Mouse (Mus musculus) megakaryocyte-erythroid progenitor cell, adult 5 weeks (primary cell): ENCODE measurements around the gene Olfr93. TPM values are rescaled to one million over a fixed set of nuclear protein-coding genes. Genes with fewer than 3 reads are reported as not detected.

Source experiments
- polyA plus RNA-seq: library from polyadenylated mRNA; stranded (reverse); fragments of >175 nt; gene quantifications from 2 replicates; pipeline ENCODE4 v1.2.3, GENCODE M21; 2012

The Olfr93 gene
- polyA plus RNA-seq: not detected in 2 replicates

DNA sequence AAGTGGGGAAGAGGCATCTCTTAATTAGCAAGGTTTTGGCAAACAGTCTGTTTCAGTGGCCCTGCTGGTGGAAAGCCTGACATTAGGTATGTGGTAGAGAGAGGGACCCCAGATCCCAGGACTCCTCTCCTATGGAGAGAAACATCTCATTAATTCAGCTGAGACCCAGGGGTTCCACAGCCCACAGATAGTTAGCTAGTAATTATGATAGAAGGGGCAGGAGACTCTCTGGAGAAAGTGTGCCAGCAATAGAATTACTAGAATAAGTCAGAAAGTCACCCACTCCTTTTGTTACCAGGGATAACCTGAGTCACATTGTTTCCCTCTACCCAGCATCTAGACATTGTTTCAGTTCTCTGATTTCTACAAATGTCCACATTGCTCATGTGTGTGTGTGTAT is at the start of gene Olfr93:
TSS of gene Olfr93 (minus strand) at position 101 of the 400 bp plus-strand sequence.

DNA sequence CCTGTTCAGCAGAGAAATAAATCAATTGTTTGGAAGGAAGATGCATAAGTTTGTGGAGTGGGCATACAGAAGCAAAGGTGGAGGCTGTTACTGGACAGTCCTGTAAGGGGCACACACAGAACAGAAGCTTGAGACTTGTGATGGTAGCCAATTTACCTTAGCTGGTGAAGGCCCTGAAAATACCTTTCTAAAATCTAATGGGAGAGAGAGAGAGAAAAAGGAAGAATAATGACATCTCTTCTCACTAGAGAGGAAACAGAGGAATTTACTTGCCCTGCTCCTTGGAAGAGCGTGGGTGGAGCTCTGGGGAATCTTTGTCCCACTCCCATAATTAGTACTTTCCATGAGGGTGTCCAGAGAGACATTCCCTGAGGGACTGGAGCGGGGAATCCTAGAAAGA is 39.6 kb upstream of the Olfr93 start, which contains the start of gene Olfr94:
TSS of gene Olfr94 (minus strand) at position 101 of the 400 bp plus-strand sequence.

DNA sequence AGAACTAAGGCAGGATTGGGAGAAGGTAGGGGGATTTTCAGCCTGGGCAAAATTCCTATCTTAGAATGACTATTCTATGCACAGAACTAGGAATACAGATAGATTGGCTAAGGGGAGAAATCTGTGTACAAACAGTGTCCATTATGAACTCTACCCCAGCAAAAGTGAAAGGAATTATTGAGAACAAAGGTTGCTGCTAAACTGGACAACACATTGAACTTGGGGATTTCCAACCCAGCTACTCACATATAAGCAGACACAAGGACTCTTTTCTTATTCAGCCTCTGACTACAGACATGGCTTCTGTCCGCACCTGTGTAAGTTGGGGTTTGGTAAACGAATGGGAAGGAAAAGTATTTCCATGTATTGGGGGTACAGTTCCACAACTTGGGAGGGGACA is 32.4 kb upstream of the Olfr93 start, which contains the start of gene Ubd:
TSS of gene Ubd (plus strand) at position 237 of the 400 bp plus-strand sequence.

DNA sequence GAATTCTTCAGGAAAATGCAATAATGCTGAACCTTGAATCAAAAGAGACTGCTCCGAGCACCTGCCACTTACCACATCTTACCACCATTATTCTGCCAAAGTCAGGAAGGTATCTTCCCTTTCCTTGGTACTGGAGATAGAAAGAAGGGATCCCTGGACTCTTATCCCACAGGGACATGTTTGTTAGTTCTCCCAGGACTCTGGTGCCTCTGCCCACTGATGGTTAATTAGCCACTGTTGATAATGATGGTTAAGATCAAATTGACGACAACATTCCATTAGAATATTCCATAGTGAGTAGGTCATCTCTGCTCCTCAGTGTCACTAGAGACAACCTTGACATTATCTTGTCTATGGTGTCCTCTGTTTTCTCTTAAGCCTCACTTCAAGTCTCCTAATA is 41.3 kb downstream of the Olfr93 start, which contains the start of gene Olfr92:
TSS of gene Olfr92 (minus strand) at position 101 of the 400 bp plus-strand sequence.

DNA sequence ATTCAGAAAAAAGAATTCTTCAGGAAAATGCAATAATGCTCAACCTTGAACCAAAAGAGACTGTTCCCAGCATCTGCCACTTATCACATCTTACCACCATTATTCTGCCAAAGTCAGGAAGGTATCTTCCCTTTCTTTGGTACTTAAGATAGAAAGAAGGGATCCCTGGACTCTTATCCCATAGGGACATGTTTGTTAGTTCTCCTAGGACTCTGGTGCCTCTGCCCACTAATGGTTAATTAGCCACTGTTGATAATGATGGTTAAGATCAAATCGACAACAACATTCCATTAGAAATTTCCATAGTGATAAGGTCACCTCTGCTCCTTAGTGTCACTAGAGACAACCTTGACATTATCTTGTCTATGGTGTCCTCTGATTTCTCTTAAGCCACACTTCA is 63.1 kb downstream of the Olfr93 start, which contains the start of gene Olfr91:
TSS of gene Olfr91 (minus strand) at position 101 of the 400 bp plus-strand sequence.

Other genes starting within 250 kb of the Olfr93 start
- gene Rnf39, start 218.6 kb downstream of the Olfr93 start, polyA plus RNA-seq: 0.09 and 0.45 TPM in 2 replicates
- gene Ppp1r11, start 209.8 kb downstream of the Olfr93 start, polyA plus RNA-seq: 125 and 144 TPM in 2 replicates
- gene Znrd1, start 202.9 kb downstream of the Olfr93 start, polyA plus RNA-seq: 2.9 and 3.1 TPM in 2 replicates
- gene Znrd1as, start 202.9 kb downstream of the Olfr93 start, polyA plus RNA-seq: 0.18 TPM in 1 of 2 replicates, not detected in the other
- gene 2410137M14Rik, start 180.3 kb downstream of the Olfr93 start, polyA plus RNA-seq: not detected in 2 replicates
- gene H2-M5, start 172.0 kb downstream of the Olfr93 start, polyA plus RNA-seq: 0.12 TPM in 1 of 2 replicates, not detected in the other
- 0.46 and 0.68 TPM in 2 replicates for gene Zfp57, start 160.3 kb downstream of the Olfr93 start, polyA plus RNA-seq
- not detected in 2 replicates for gene Mog, start 138.1 kb downstream of the Olfr93 start, polyA plus RNA-seq
- gene Gabbr1, start 115.5 kb downstream of the Olfr93 start, polyA plus RNA-seq: 35.7 and 37.7 TPM in 2 replicates
- gene Olfr90, start 73.0 kb downstream of the Olfr93 start, polyA plus RNA-seq: not detected in 2 replicates
- gene Olfr91, start 63.2 kb downstream of the Olfr93 start, polyA plus RNA-seq: not detected in 2 replicates
- not detected in 2 replicates for gene Olfr92, start 41.4 kb downstream of the Olfr93 start, polyA plus RNA-seq
- not detected in 2 replicates for gene Ubd, start 32.4 kb upstream of the Olfr93 start, polyA plus RNA-seq
- gene Olfr94, start 39.5 kb upstream of the Olfr93 start, polyA plus RNA-seq: not detected in 2 replicates
- 0.02 TPM in 1 of 2 replicates, not detected in the other for gene Olfr95, start 51.6 kb upstream of the Olfr93 start, polyA plus RNA-seq
- gene Olfr96, start 58.7 kb upstream of the Olfr93 start, polyA plus RNA-seq: not detected in 2 replicates
- gene Olfr97, start 75.8 kb upstream of the Olfr93 start, polyA plus RNA-seq: not detected in 2 replicates
- not detected in 2 replicates for gene Olfr98, start 102.3 kb upstream of the Olfr93 start, polyA plus RNA-seq
- 1.8 and 2.2 TPM in 2 replicates for gene H2-M3, start 108.7 kb upstream of the Olfr93 start, polyA plus RNA-seq
- not detected in 2 replicates for gene Olfr99, start 122.0 kb upstream of the Olfr93 start, polyA plus RNA-seq
- gene Olfr101, start 142.8 kb upstream of the Olfr93 start, polyA plus RNA-seq: not detected in 2 replicates
- not detected in 2 replicates for gene Olfr102, start 155.6 kb upstream of the Olfr93 start, polyA plus RNA-seq
- not detected in 2 replicates for gene Olfr103, start 178.2 kb upstream of the Olfr93 start, polyA plus RNA-seq
- not detected in 2 replicates for gene Olfr104-ps, start 198.1 kb upstream of the Olfr93 start, polyA plus RNA-seq
- gene Olfr105-ps, start 217.5 kb upstream of the Olfr93 start, polyA plus RNA-seq: 0.03 TPM in 1 of 2 replicates, not detected in the other
- not detected in 2 replicates for gene Olfr106-ps, start 228.9 kb upstream of the Olfr93 start, polyA plus RNA-seq
- gene Olfr107, start 237.7 kb upstream of the Olfr93 start, polyA plus RNA-seq: not detected in 2 replicates